Comparison of ENCODE assay signal across 13 mouse cellular contexts in genomic region chr2:35768538-35769238, GRCm38 (mm10).
A peak's percentile ranks its signal among the peaks of the same experiment; 100 is the strongest.
DNase-seq lines count a peak whose midpoint lies in the region; ATAC-seq and TF ChIP-seq lines count a peak whose summit lies in the region.
"Had no signal": no experiment of that assay in that cellular context is flagged by ENCODE, and none has a peak within 500 bp of the region (broad histone marks: within the 10 kb centered on the region; RNA-seq: fewer than 3 reads in every experiment).

No protein-coding gene starts in this region.

- TF ChIP-seq EP300 in heart, adult 2 months (IDR thresholded peaks at IDR 0.05; ENCODE audit: insufficient read depth, low read depth, low read length) = no peak

- TF ChIP-seq CTCF in heart, adult 2 months (IDR thresholded peaks at IDR 0.05) = no peak
- no peak for TF ChIP-seq CTCF in midbrain, postnatal 0 days (IDR thresholded peaks at IDR 0.05)

- no peaks in the 10 kb centered on the region for H3K27me3 ChIP-seq in heart, embryonic 11.5 days (ENCODE audit: control insufficient read depth, insufficient read depth, low read length)
- H3K27me3 ChIP-seq in heart, adult 2 months (ENCODE audit: control insufficient read depth, insufficient read depth, low read length) = no peaks in the 10 kb centered on the region
- no peaks in the 10 kb centered on the region for H3K27me3 ChIP-seq in midbrain, embryonic 15.5 days (replicated peaks)
- H3K27me3 ChIP-seq in midbrain, postnatal 0 days (ENCODE audit: insufficient read depth, low read length) = no peaks in the 10 kb centered on the region
- H3K27me3 ChIP-seq: intestine, embryonic 15.5 days had no signal

- H3K9ac ChIP-seq in heart, embryonic 11.5 days (ENCODE audit: low read depth, low read length) = no peak overlapping the region
- no peak overlapping the region for H3K9ac ChIP-seq in heart, adult 2 months (ENCODE audit: low read depth, low read length)
- H3K9ac ChIP-seq in midbrain, embryonic 15.5 days = no peak overlapping the region
- H3K9ac ChIP-seq in midbrain, postnatal 0 days (replicated peaks; ENCODE audit: low read length, poor library complexity, severe bottlenecking) = no peak overlapping the region
- H3K9ac ChIP-seq: intestine, embryonic 15.5 days; limb, embryonic 13.5 days had no signal

- 22% methylated on average over 4 of the region's 4 CpGs for WGBS in heart, embryonic 11.5 days (ENCODE audit: insufficient replicate concordance)
- 34% methylated on average over 4 of the region's 4 CpGs for WGBS in heart, adult 2 months
- 50% methylated on average over 4 of the region's 4 CpGs for WGBS in midbrain, embryonic 15.5 days
- WGBS in midbrain, postnatal 0 days = 55% methylated on average over 4 of the region's 4 CpGs

- H3K4me3 ChIP-seq in heart, embryonic 11.5 days (ENCODE audit: low read depth, low read length) = no peak overlapping the region
- H3K4me3 ChIP-seq in heart, adult 2 months = no peak overlapping the region
- no peak overlapping the region for H3K4me3 ChIP-seq in midbrain, embryonic 15.5 days
- no peak overlapping the region for H3K4me3 ChIP-seq in midbrain, postnatal 0 days (ENCODE audit: low read depth, low read length)
- H3K4me3 ChIP-seq: embryonic facial prominence, embryonic 10.5 days; gastrocnemius, adult 2 months; intestine, embryonic 15.5 days; limb, embryonic 13.5 days had no signal

- no peak for TF ChIP-seq POLR2A in heart, adult 2 months (IDR thresholded peaks at IDR 0.05; ENCODE audit: insufficient read depth, low read depth, low read length)

- H3K9me3 ChIP-seq in heart, embryonic 11.5 days (replicated peaks; ENCODE audit: control insufficient read depth, low read length) = no peaks in the 10 kb centered on the region
- H3K9me3 ChIP-seq in midbrain, embryonic 15.5 days = no peaks in the 10 kb centered on the region
- H3K9me3 ChIP-seq in midbrain, postnatal 0 days (ENCODE audit: low read length) = no peaks in the 10 kb centered on the region
- H3K9me3 ChIP-seq: embryonic facial prominence, embryonic 10.5 days; intestine, embryonic 15.5 days; limb, embryonic 13.5 days had no signal

- H3K27ac ChIP-seq in heart, embryonic 11.5 days (ENCODE audit: low read depth, low read length) = peak overlapping the region; percentile 48; the same call in 1 of the 2 replicates
- H3K27ac ChIP-seq in heart, adult 2 months = no peak overlapping the region
- no peak overlapping the region for H3K27ac ChIP-seq in midbrain, embryonic 15.5 days
- no peak overlapping the region for H3K27ac ChIP-seq in midbrain, postnatal 0 days (ENCODE audit: low read depth, low read length)
- H3K27ac ChIP-seq: embryonic facial prominence, embryonic 10.5 days; gastrocnemius, adult 2 months; intestine, embryonic 15.5 days; limb, embryonic 13.5 days had no signal

- ATAC-seq in heart, embryonic 11.5 days (replicated peaks; ENCODE audit: insufficient number of reproducible peaks, low FRiP score, low TSS enrichment) = 0 out of 2 replicates have a peak, but pooled peaks have one; percentile 23
- ATAC-seq in midbrain, embryonic 15.5 days (replicated peaks) = peak; percentile 28; the same call in 1 of the 2 replicates
- ATAC-seq in midbrain, postnatal 0 days (ENCODE audit: low FRiP score) = no peak
- ATAC-seq: intestine, embryonic 15.5 days had no signal

- peaks cover 30% of the 10 kb centered on the region for H3K4me1 ChIP-seq in heart, embryonic 11.5 days (ENCODE audit: control insufficient read depth, insufficient read depth, low read length)
- H3K4me1 ChIP-seq in heart, adult 2 months (ENCODE audit: control insufficient read depth, insufficient read depth, low read length) = peaks cover 2% of the 10 kb centered on the region; the same call in 1 of the 2 replicates
- H3K4me1 ChIP-seq in midbrain, embryonic 15.5 days = peaks cover 17% of the 10 kb centered on the region
- H3K4me1 ChIP-seq in midbrain, postnatal 0 days (ENCODE audit: insufficient read depth, low read length) = no peaks in the 10 kb centered on the region
- H3K4me1 ChIP-seq: intestine, embryonic 15.5 days had no signal

- no peak for DNase-seq in heart, adult 2 months
- DNase-seq in midbrain, postnatal 0 days (ENCODE audit: low spot score) = no peak
- peak; percentile 64 to 81 for DNase-seq in left cerebral cortex, adult 18-20 months (ENCODE audit: low spot score in 2 of 2)
- peak; percentile 13 for DNase-seq in skeletal muscle tissue, adult 2 months (ENCODE audit: low read depth, low spot score)
- no peak for DNase-seq in spleen, adult 18-20 months
- no peak for DNase-seq in kidney, adult 18-20 months
- DNase-seq: gastrocnemius, adult 2 months; thymus, adult 2 months had no signal

- H3K36me3 ChIP-seq in heart, embryonic 11.5 days (ENCODE audit: control insufficient read depth, insufficient read depth, low read length) = no peaks in the 10 kb centered on the region
- H3K36me3 ChIP-seq in heart, adult 2 months (ENCODE audit: control insufficient read depth, insufficient read depth, low read length) = no peaks in the 10 kb centered on the region
- H3K36me3 ChIP-seq in midbrain, embryonic 15.5 days (replicated peaks) = no peaks in the 10 kb centered on the region
- no peaks in the 10 kb centered on the region for H3K36me3 ChIP-seq in midbrain, postnatal 0 days (ENCODE audit: insufficient read depth, low read length)
- H3K36me3 ChIP-seq: embryonic facial prominence, embryonic 10.5 days; intestine, embryonic 15.5 days; limb, embryonic 13.5 days had no signal

- intact Hi-C loops in heart, adult 2 months (cut with DNase I) = loop anchor here (5.0 kb wide), 1 partner anchor 139 kb away; no protein-coding TSS in a partner anchor

- no peak overlapping the region for H3K4me2 ChIP-seq in heart, embryonic 11.5 days
- no peak overlapping the region for H3K4me2 ChIP-seq in midbrain, embryonic 15.5 days
- H3K4me2 ChIP-seq in midbrain, postnatal 0 days (ENCODE audit: low read depth, low read length, poor library complexity, severe bottlenecking) = no peak overlapping the region
- H3K4me2 ChIP-seq: intestine, embryonic 15.5 days; limb, embryonic 13.5 days had no signal

- H3K79me2 ChIP-seq in heart, adult 2 months (replicated peaks; ENCODE audit: control insufficient read depth, insufficient read depth, low read length) = no peaks in the 10 kb centered on the region

Comparison
In these comparisons a context has a peak if more than half of its experiments do, and no peak if none do; other contexts are left out.
1. DNase-seq: peak in left cerebral cortex, adult 18-20 months (2 of 2) and skeletal muscle tissue, adult 2 months (single experiment); none in heart, adult 2 months (0 of 2), midbrain, postnatal 0 days (single experiment), spleen, adult 18-20 months (0 of 2) and kidney, adult 18-20 months (single experiment).